Mouse (Mus musculus): ENCODE data around the gene Fgfr2.

Gene Fgfr2

GRCm38 (mm10) chr7:132608316-132609020 lies 514.7 kb downstream of the Fgfr2 start:
- no peak for DNase-seq (ENCODE audit: low spot score)

- DNase-seq (ENCODE audit: low spot score): no peak
Observed at GRCm38 (mm10) chr7:132605689-132606088, 517.5 kb downstream of the Fgfr2 start.

- no peak for DNase-seq (ENCODE audit: low spot score)
Observed at GRCm38 (mm10) chr7:132604720-132605119, 518.4 kb downstream of the Fgfr2 start.

- DNase-seq (ENCODE audit: low spot score): no peak
Observed at GRCm38 (mm10) chr7:132600926-132601325, 522.2 kb downstream of the Fgfr2 start.

GRCm38 (mm10) chr7:132600026-132600425 lies 523.1 kb downstream of the Fgfr2 start:
- no peak for DNase-seq (ENCODE audit: low spot score)

- DNase-seq (ENCODE audit: low spot score): no peak
Observed at GRCm38 (mm10) chr7:132599071-132599975, 523.8 kb downstream of the Fgfr2 start, which contains the start of gene Nkx1-2. Gene Nkx1-2, minus strand, starts transcription at chr7:132599637.

GRCm38 (mm10) chr7:132597251-132598041 lies 525.7 kb downstream of the Fgfr2 start:
- DNase-seq (ENCODE audit: low spot score): no peak

GRCm38 (mm10) chr7:132596557-132597250 lies 526.4 kb downstream of the Fgfr2 start:
- DNase-seq (ENCODE audit: low spot score): no peak

- no peak for DNase-seq (ENCODE audit: low spot score)
Observed at GRCm38 (mm10) chr7:132595787-132596186, 527.4 kb downstream of the Fgfr2 start.

- DNase-seq (ENCODE audit: low spot score): no peak
Observed at GRCm38 (mm10) chr7:132594325-132594724, 528.8 kb downstream of the Fgfr2 start.

- no peak for DNase-seq (ENCODE audit: low spot score)
Observed at GRCm38 (mm10) chr7:132593762-132594161, 529.4 kb downstream of the Fgfr2 start.

- DNase-seq (ENCODE audit: low spot score): no peak
Observed at GRCm38 (mm10) chr7:132589610-132590009, 533.5 kb downstream of the Fgfr2 start.

GRCm38 (mm10) chr7:132587167-132587566 lies 536.0 kb downstream of the Fgfr2 start:
- DNase-seq (ENCODE audit: low spot score): no peak

GRCm38 (mm10) chr7:132585695-132586491 lies 537.3 kb downstream of the Fgfr2 start:
- DNase-seq (ENCODE audit: low spot score): no peak

GRCm38 (mm10) chr7:132581441-132581840 lies 541.7 kb downstream of the Fgfr2 start:
- DNase-seq (ENCODE audit: low spot score): no peak

GRCm38 (mm10) chr7:132580511-132580910 lies 542.6 kb downstream of the Fgfr2 start:
- no peak for DNase-seq (ENCODE audit: low spot score)

GRCm38 (mm10) chr7:132576891-132577290 lies 546.3 kb downstream of the Fgfr2 start:
- DNase-seq (ENCODE audit: low spot score): no peak

- peak; percentile 96 for DNase-seq (ENCODE audit: low spot score)
Observed at GRCm38 (mm10) chr7:132576116-132576650, 547.0 kb downstream of the Fgfr2 start, which contains the start of gene Oat. Gene Oat, minus strand, starts transcription at chr7:132576398.

- peak; percentile 88 for DNase-seq (ENCODE audit: low spot score)
Observed at GRCm38 (mm10) chr7:132575623-132576022, 547.5 kb downstream of the Fgfr2 start.

- DNase-seq (ENCODE audit: low spot score): peak; percentile 83
Observed at GRCm38 (mm10) chr7:132574646-132575045, 548.5 kb downstream of the Fgfr2 start.

All from lung, postnatal 25 days (tissue).